Mouse (Mus musculus) urinary bladder, adult 18-20 months (tissue): ENCODE data around the gene Rasgef1b.

Experiments
- DNase-seq, 2 experiments: peaks; one replicate each; pipeline ENCODE4 v3.0.0; 2022; ENCODE audit warnings: low spot score in 2 of 2, mixed read lengths in 2 of 2

Gene Rasgef1b

DNA sequence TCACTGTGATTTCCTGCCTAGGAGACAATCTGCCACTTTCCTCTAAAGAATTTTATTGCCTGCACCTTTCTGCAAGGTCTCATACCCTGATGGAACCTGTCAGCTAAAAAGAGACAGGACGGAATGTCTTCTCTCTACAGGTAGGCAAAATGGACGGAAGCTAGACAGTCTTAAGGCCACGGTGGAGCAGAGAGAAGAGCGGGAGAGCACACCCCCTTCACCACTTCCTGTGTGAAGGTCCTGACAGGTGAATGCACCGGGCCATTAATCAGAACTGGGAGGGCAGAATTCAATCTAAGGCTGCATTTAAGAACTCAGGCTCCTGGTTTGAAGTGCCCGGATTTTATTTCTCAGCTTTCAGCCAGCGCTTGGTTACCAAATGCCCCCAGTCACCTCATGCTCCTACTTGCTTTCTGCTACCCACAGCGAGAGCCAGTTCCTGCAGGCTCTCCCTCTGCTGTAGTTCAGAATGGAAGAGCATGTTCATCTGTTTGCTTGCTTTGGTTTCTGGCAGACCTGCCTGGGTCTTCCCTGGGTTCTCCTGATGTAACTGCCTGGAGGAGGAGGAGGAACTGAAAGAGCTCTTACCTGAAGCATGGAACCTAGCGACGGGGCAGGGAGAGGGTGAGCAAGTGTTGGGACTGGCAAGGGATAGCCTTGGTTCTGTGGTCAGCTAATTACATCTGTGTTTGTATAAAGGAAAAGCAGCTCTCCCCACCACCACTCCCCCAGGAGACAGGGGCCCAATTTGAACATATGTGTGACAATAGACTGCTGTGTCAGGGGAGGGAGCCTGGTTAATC is 233.3 kb downstream of the Rasgef1b start:
- DNase-seq = no peak

GRCm38 (mm10) chr5:99493861-99494260 is 235.0 kb downstream of the Rasgef1b start:
- no peak for DNase-seq

GRCm38 (mm10) chr5:99493017-99493416 is 235.8 kb downstream of the Rasgef1b start:
- DNase-seq = no peak

DNA sequence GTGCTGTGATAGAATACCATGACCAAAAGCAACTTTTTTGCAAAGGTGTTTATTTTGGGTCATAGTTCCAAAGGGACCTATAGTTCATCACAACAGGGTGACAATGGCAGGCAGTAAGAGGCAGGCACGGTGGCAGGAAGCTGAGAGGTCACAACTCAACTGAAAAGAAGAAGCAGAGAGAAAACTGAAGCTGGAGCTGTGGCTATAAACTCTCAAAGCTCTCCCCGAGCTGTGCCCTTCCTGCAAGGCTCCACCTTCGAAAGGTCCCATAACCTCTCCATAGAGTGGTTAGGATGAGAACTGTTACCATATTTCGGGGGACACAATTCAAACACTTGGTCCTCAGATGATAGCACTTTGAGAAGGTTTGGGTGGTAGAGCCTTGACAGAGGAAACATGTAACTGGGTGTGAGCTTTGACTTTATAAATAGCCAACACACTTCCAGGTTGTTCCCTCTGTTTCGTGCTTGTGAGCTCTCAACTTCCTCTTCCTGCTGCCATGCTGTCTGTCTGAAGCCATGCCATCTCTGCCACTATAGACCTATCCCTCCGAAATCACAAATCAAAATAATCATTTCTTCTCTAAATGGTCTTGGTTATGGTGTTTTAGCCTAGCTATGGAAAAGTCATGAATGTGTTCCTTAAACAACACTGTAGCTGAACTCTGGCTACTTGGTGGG is 240.2 kb downstream of the Rasgef1b start:
- DNase-seq = no peak

- DNase-seq = no peak
Observed at GRCm38 (mm10) chr5:99487009-99487858, 241.6 kb downstream of the Rasgef1b start.

DNA sequence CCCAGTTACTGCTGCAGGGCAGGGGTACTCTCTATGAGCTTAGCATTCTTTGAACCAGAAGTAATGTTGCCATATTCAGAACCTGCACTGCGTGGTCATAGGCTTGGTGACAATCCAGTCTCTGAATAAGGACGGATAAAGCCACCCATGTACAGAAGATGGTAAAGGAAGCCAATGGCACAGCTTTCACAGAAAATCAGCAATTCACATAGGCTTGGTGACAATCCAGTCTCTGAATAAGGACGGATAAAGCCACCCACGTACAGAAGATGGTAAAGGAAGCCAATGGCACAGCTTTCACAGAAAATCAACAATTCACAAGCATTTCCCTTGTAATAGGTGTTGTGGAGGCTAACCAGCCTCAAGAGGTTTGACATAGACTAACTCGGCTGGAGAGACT is 245.7 kb downstream of the Rasgef1b start:
- no peak for DNase-seq

GRCm38 (mm10) chr5:99482524-99482923 is 246.3 kb downstream of the Rasgef1b start:
- no peak for DNase-seq

DNA sequence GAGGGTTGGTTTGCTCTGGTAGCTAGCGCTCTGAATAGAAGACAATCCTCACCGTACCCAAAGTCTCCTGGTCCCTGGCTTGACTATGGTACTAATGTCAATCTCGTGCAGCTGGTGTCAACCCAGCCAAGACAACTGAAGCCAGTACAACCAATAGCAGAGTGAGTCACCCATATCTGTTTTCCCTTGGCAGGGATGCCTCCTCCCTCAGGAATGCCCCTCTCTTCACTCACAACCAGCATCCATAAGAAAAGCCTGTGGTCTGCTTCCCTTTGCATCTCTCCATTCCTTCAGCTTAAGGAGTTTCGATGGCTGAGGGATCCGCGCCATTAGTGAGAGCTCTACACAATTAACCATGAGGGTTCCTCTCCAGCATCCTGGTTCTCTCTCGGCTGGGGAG is 246.8 kb downstream of the Rasgef1b start:
- no peak for DNase-seq

DNA sequence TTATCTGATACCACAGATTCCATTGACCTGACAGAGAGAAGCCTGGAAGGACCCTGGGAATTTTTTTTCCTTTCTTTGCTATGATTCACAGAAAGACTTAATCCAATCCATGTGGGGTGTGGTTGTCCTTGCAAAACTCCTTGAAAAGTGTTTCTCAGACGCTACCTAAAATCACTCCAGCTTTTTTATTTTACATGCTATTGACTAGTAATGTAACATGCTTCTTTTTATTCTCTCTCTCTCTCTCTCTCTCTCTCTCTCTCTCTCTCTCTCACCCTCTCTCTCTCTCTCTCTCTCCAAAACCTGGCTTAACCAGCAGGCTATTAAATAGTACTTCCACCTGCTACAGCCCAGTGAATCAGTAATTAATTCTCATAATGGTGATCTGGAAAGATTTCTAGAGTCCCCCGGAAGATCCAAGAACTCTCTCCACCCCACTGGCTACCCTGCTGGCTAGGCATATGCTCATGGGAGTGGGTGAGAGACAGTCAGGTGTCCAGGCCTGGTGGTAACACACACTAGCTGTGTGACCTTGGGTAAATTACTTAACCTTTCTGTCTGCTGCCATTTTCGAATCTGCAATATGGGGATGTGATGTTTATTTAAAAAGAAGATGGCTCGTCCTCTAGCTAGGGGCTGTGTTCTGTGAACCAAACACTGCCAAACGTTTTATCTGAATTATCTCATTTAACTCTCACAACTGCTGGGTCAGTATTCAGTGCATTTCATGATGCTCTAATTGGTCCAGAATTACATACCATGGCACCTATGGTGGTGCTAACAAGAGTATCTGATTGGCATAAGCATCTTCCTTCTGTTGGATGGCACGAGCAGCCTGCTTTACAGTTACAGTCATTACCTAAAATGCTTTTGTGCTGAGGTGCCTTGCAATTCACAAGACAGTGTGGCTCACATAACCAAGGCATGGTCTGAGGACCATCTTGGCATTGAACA is 248.5 kb downstream of the Rasgef1b start:
- DNase-seq = no peak

DNA sequence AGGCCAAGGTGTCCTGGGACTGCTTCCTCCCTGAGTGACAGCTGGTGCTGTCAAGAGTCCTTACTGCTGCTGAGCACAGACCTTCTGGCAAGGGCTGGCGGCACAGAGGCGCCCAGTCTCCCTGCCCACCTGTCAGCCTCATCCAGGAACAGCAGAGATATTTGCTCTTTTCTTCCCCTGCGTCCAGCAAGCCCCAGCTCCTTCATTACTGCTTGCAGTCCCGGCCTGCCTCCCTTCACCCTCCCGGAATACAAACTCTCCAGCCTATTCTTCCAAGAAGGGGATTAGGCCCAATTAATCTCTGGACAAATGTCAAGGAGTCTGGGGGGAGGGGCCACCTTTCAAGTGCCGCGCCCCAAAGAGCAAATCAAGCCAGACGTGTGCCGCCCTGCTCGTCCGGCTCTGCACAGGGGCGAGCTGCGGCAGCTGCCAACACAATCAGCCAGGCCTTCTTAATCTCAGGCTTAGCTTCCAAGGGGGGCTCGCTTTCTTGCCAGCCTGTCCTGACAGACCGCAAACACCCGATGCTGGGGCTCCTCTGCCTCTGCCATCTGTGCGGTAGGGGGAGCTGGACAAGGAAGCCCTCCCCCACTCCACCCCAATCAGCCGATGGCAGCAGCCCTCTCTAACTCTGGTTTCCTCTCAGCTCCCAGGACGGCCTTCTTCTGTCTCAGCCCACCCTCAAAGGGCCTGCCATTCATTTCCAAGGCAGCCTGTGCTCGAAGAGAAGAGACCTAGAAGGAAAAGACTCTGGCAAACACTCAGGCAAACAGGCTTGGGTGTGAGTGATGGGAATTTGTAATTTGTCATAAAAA is 249.4 kb downstream of the Rasgef1b start:
- peak; percentile 45 to 58 for DNase-seq

DNA sequence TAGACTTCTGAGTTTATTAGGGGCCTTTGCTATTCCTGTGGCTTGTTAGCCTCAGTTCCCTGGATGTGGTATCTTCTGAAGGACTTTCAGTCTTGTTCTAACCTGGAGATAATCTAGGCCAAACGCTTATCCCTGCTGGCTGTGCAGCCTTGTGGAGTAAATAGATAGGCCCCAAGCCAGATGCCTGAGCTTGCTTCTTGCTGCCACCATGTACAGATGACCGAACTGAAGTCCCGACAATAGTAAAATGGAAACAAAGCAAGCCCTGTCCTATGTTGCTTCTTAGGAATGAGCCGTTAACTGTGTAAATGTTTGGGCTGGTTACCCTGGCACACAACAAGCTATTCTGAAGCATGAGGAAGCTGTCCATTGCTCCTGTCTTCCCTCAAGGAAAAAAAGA is 250.1 kb downstream of the Rasgef1b start:
- no peak for DNase-seq

DNA sequence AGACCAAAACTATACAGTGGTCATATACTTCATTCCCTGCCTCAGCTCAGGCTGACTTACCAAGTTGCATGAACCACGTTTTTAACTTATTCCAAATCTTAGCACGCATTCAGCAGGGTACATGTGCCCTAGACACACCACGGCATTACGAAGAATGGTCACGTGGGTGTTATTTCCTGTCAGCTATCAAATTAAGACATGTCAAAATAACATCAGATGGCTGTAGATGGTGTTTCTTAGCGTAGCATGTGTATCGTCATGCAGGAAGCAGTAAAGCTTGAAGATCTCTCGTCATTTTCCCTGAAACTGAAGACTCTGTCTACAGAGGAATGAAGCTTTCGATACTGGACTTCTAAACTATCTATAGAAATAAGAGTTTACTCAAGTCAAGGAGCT is 251.4 kb downstream of the Rasgef1b start:
- no peak for DNase-seq

GRCm38 (mm10) chr5:99476640-99477419 is 252.0 kb downstream of the Rasgef1b start:
- no peak for DNase-seq

DNA sequence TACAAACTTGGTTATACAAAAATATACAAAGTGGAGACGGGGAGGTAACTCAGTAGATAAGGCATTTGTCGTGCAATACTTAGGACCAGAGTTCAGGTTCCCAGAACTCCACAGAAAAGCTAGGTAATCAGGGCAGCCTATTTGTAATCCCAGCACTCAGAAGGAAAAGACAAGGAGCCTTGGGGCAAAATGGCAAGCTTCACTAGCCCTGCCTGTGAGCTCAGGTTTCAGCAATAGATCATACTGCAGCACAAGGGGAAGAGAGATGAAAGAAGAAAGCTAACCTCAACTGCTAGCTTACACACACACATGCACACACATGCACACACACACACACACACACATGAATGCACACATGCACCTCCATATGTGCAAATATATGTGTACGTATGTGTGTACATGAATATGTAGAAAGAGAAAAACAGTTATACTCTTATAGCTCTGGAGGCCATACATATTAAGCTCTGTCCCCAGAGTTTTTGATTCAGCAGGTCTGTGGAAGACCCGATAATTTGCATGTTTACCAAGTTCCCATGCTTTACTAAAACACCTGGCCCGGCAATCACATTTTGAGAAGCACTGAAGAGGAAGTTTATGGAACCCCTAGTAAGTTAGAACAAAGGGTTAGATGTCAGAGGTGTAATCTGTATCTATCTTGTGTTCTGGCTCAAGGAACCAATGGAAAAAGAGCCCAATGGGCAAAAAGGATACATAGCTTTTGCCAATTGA is 256.1 kb downstream of the Rasgef1b start:
- no peak for DNase-seq

DNA sequence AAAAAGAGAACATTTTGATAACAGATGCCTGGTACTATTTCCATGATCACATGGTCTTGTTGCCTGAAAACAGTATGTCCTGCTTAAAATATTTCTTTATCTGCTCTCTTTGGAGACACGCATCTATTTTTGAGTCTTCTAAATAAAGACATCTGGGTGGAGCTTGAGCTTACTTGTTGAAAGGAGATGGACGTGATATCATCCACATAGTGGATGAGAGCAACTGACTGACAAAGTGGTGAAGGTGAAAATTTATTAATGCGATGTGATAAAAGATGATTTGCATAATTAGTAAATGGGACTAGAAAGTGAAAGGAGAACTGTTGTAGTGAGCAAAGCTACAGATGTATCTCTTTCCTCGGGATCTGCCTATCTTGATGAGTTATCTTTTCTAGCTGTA is 257.1 kb downstream of the Rasgef1b start:
- no peak for DNase-seq

DNA sequence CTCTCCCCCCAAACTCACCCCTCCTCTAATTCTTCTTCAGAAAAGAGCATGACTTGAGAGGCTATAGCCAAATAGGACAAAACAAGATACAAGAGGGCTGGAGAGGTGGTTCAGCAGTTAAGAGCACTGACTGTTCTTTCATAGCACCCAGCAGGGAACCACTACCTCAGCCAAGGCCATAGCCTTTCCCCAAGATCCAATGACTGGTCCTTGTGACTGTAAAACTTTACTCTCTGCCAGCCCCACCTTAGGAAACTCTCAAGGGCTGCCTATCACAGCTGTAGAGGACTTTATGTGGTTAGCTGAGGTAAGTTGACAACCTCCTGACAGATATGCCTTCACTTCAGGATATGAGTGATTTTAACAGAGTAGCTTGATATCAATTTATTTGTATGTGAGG is 258.3 kb downstream of the Rasgef1b start:
- no peak for DNase-seq

- DNase-seq = no peak
Observed at GRCm38 (mm10) chr5:99459007-99459406, 269.9 kb downstream of the Rasgef1b start.

- no peak for DNase-seq
Observed at GRCm38 (mm10) chr5:99457291-99457690, 271.6 kb downstream of the Rasgef1b start.

DNA sequence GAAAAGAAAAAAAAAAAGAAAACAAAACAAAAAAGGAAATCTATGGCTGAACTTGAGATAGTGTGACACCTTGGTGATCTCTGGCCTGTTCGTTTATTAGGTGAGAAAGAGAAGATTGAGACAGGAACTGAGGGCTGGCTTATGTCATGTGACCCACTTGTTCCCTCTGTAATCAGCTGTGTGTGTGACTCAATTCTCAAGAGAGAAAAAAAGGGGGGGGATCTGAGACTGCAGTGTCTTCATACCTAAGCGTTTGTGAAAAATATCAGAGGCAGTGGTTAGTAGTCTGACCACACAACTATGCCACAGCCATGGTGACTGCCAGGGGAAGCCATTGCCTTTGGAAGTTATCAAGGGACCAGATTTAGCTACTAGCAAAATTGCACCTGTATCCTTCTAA is 276.9 kb downstream of the Rasgef1b start:
- no peak for DNase-seq
